Mouse (Mus musculus) B cell, adult 62 days (primary cell): ENCODE measurements around the gene Cmc4. TPM values are rescaled to one million over a fixed set of nuclear protein-coding genes. Genes with fewer than 3 reads are reported as not detected.

ENCODE experiments used
- total RNA-seq: library from RNA; stranded (reverse); gene quantifications from 4 replicates; pipeline ENCODE4 v1.2.4, GENCODE M21; 2023

Cmc4 gene
- 12.9 to 17.9 TPM (median 15.3 TPM) in 4 replicates for total RNA-seq

GRCm38 (mm10) chrX:75415936-75416785 is at the start of gene Cmc4, which contains the start of the genes Mtcp1 and Brcc3:
Gene Cmc4 (minus strand): TSS chrX:75416584.
Gene Mtcp1 (minus strand): TSS chrX:75416588.
Gene Brcc3 (plus strand): TSS chrX:75416628.

DNA sequence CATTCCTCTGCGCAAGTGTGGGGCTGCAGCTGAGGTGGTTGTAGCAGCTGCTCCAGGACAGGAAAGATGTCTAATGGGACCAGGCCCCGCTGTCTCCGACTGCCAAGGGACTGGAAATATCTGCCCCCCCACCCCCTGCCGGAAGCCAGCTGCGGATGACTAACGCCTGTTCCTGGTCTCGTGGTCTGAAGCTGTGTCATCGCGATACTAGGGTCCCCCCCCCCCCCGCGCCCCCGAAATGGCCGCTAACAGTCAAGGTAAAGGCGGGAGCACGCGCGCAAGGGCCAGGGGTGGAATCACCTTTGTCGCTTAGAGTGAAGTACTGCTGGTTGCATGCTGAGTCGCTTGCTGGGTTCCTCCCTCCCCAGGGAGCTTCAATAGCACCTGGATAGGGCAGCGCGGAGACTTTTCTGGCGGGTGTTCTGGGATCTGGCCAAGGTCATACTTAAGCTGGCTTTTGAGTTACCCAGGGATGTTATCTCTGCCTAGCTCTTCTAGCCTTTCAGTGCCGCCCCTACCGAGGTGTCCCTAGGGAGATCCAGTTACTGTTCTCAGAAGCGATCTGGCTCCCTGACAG is 34.1 kb downstream of the Cmc4 start, which contains the start of the genes Fundc2 and F8:
TSS of gene Fundc2 (plus strand) at position 205 of the 577 bp plus-strand sequence.
TSS of gene F8 (minus strand) at position 421 of the 577 bp plus-strand sequence.

Other genes starting within 250 kb of the Cmc4 start
- 22.2 to 46.3 TPM (median 31.4 TPM) in 4 replicates for gene Fundc2, start 34.2 kb downstream of the Cmc4 start, total RNA-seq
- 0.21 to 1.4 TPM (median 0.58 TPM) in 4 replicates for gene F8, start 34.0 kb downstream of the Cmc4 start, total RNA-seq
- gene Mtcp1, start within 50 bp of the Cmc4 start, total RNA-seq, result 14.2 to 18.4 TPM (median 17.9 TPM) in 4 replicates
- gene Brcc3, start within 50 bp of the Cmc4 start, total RNA-seq, result 25.5 to 28.9 TPM (median 26.3 TPM) in 4 replicates
- 70.1 to 79.3 TPM (median 73.7 TPM) in 4 replicates for gene Vbp1, start 97.7 kb upstream of the Cmc4 start, total RNA-seq
- 0.16 to 0.33 TPM (median 0.33 TPM) in 3 of 4 replicates, not detected in the other for gene Rab39b, start 161.6 kb upstream of the Cmc4 start, total RNA-seq